Comparison of ENCODE assay signal across 8 mouse cellular contexts in the genomic region with DNA sequence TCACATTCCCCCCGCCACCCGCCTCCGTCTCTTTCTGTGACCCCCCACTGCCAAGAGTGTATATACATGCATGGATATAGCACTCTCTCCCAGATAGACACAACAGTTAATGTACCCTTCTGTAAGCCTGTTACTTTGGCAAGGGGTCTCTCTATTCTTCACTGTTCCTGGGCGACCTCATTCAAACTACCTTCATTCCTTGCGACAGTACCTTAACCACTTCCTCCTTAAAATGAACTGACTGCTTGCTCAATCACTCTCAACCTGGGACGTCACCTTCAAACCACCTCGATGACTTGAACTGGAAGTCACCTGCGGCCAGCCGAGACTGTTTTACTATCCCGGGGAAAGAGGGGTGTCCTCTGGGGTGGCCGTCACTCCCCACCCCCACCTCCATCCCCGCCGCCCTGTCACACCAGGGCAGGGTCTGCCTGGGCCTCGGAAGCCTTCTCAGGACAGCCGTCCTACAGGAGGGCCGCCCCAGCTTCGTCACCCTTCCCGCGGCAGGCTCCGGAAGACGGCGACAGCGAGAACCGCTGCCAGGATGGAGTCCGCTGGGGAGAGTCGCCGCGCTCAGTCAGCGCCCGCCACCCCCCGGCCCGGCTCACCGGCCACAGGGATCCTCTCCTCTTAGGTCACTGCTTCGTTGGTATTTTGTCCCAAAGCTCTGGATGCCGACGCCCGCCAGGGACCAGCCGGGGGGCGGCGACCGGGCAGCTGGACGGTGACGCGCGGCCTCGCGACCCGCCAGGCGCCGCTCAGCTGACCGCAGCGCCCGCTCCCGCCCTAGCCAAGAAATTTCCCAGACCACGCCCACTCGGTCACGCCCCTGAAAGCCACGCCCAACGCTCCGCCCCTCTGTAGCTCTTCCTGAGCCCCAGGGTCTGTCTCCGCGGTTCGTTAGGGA. TPM values are rescaled to one million over a fixed set of nuclear protein-coding genes. Genes with fewer than 3 reads are reported as not detected.
A peak's percentile ranks its signal among the peaks of the same experiment; 100 is the strongest.
DNase-seq lines count a peak whose midpoint lies in the region; ATAC-seq lines count a peak whose summit lies in the region.

A gene (minus strand): TSS at position 753 of the 907 bp plus-strand sequence.

- H3K27ac ChIP-seq in intestine, embryonic 16.5 days (ENCODE audit: low read length), result peak within 1 kb of the TSS; percentile 84

- H3K9ac ChIP-seq in intestine, embryonic 16.5 days (ENCODE audit: low read depth, low read length), result peak within 1 kb of the TSS; percentile 81

- peak within 1 kb of the TSS; percentile 70 for H3K4me3 ChIP-seq in intestine, embryonic 16.5 days (ENCODE audit: low read length)

- H3K4me2 ChIP-seq in intestine, embryonic 16.5 days (ENCODE audit: low read depth, low read length), result peak within 1 kb of the TSS; percentile 95

- no peaks in the 10 kb centered on the region for H3K27me3 ChIP-seq in intestine, embryonic 16.5 days (replicated peaks; ENCODE audit: control insufficient read depth, insufficient read depth, low read length)

- intact Hi-C loops in gastrocnemius, postnatal 36 days (cut with DNase I), result no loop called here
- intact Hi-C loops in left cerebral cortex, postnatal 25 days (cut with DNase I), result loop anchor here (5.0 kb wide), 1 partner anchor 146 kb away; a partner anchor contains a TSS

- peak; percentile 91 for ATAC-seq in intestine, embryonic 16.5 days

- H3K9me3 ChIP-seq in intestine, embryonic 16.5 days (ENCODE audit: control insufficient read depth, low read length), result no peaks in the 10 kb centered on the region

- H3K36me3 ChIP-seq in intestine, embryonic 16.5 days (ENCODE audit: control insufficient read depth, insufficient read depth, low read length), result no peaks in the 10 kb centered on the region

- H3K4me1 ChIP-seq in intestine, embryonic 16.5 days (ENCODE audit: control insufficient read depth, insufficient read depth, low read length), result peaks cover 8% of the 10 kb centered on the region

- 3% methylated on average over 62 of the region's 63 CpGs for WGBS in intestine, embryonic 16.5 days

- DNase-seq in adrenal gland, adult 2 months, result peak; percentile 94
- peak; percentile 74 for DNase-seq in embryo, embryonic 11.5 days (ENCODE audit: low read depth, low spot score)
- DNase-seq in gastrocnemius, postnatal 36 days, result peak; percentile 83 to 87
- DNase-seq in left cerebral cortex, postnatal 25 days (ENCODE audit: low spot score in 2 of 2), result peak; percentile 73 to 77
- peak; percentile 90 for DNase-seq in mesoderm, embryonic 11.5 days (ENCODE audit: low read depth, low spot score)
- peak; percentile 75 for DNase-seq in right cerebral cortex, postnatal 25 days
- DNase-seq in urinary bladder, postnatal 36 days (ENCODE audit: low spot score in 2 of 2), result peak; percentile 88

RNA-seq across cellular contexts. Expression of the gene that starts here (rescaled TPM):
- 100 to 1,000 TPM; 100 to 105 TPM for total RNA-seq in adrenal gland, adult 2 months (2021)
- 4.8 and 5.4 TPM in 2 replicates for polyA plus RNA-seq in adrenal gland, adult 2 months (2012; rRNA removed)
- 10 to 100 TPM; 66.8 to 73.0 TPM for total RNA-seq in gastrocnemius, postnatal 36 days (2021)
- 28.7 and 36.9 TPM in 2 replicates for polyA plus RNA-seq in intestine, embryonic 16.5 days (2015; fragmentation: Nextera tagmentation; extraction: Ambion mirVana)
- 10 to 100 TPM; 17.4 TPM for total RNA-seq in left cerebral cortex, postnatal 25 days (2021)

Comparison
In these comparisons a context has a peak if more than half of its experiments do, and no peak if none do; other contexts are left out.
1. Peak in every context shown above with its lines: DNase-seq, ATAC-seq, H3K4me3 ChIP-seq and H3K27ac ChIP-seq.